In genomic region chr11:116994095-116994582, GRCm38 (mm10) we compare ENCODE assay signal across 8 mouse cellular contexts.
DNase-seq lines count a peak whose midpoint lies in the region; ATAC-seq and TF ChIP-seq lines count a peak whose summit lies in the region.

No protein-coding gene starts in this region.

- ATAC-seq in forebrain, embryonic 16.5 days: peak; percentile 31

- H3K9me3 ChIP-seq in forebrain, embryonic 16.5 days (ENCODE audit: control insufficient read depth, low read length): no peaks in the 10 kb centered on the region

- peak overlapping the region; percentile 55 for H3K4me2 ChIP-seq in forebrain, embryonic 16.5 days (ENCODE audit: low read length)

- no peak for DNase-seq in gastrocnemius, adult 2 months
- DNase-seq in gastrocnemius, postnatal 25 days: no peak
- peak; percentile 76 for DNase-seq in brain, embryonic 14.5 days (ENCODE audit: low read depth)
- DNase-seq in kidney, adult 9 months: peak; percentile 37
- peak; percentile 41 for DNase-seq in lung, postnatal 10 days
- peak; percentile 49 for DNase-seq in retina, postnatal 7 days (ENCODE audit: low read depth, low spot score)
- DNase-seq in urinary bladder, postnatal 25 days (ENCODE audit: low spot score): no peak

- peaks cover 15% of the 10 kb centered on the region for H3K4me1 ChIP-seq in forebrain, embryonic 16.5 days (replicated peaks; ENCODE audit: control insufficient read depth, insufficient read depth, low read length)

- no peaks in the 10 kb centered on the region for H3K36me3 ChIP-seq in forebrain, embryonic 16.5 days (ENCODE audit: control insufficient read depth, insufficient read depth)

- no peak overlapping the region for H3K27ac ChIP-seq in gastrocnemius, adult 2 months
- no peak overlapping the region for H3K27ac ChIP-seq in forebrain, embryonic 16.5 days (ENCODE audit: low read length)

- peak; percentile 75 for TF ChIP-seq CTCF in gastrocnemius, adult 2 months (IDR thresholded peaks at IDR 0.05)
- peak; percentile 80 for TF ChIP-seq CTCF in brain, embryonic 14.5 days (IDR thresholded peaks at IDR 0.05; ENCODE audit: borderline replicate concordance, extremely low read depth, insufficient read depth, insufficient read length)

- no peak for TF ChIP-seq POLR2A in brain, embryonic 14.5 days (IDR thresholded peaks at IDR 0.05; ENCODE audit: borderline replicate concordance, extremely low read depth, insufficient read depth, insufficient read length, poor library complexity, severe bottlenecking)

- intact Hi-C loops in gastrocnemius, adult 2 months (cut with DNase I): loop anchor here (2.0 kb wide), 1 partner anchor 75 kb away; the partner anchor contains the start of gene Mgat5b

- H3K27me3 ChIP-seq in forebrain, embryonic 16.5 days (replicated peaks; ENCODE audit: control insufficient read depth, insufficient read depth, low read length): no peaks in the 10 kb centered on the region

- H3K9ac ChIP-seq in forebrain, embryonic 16.5 days (replicated peaks; ENCODE audit: low read depth, low read length): peak overlapping the region; percentile 6

- no peak overlapping the region for H3K4me3 ChIP-seq in gastrocnemius, adult 2 months
- H3K4me3 ChIP-seq in forebrain, embryonic 16.5 days (replicated peaks; ENCODE audit: low read length): peak overlapping the region; percentile 28

- WGBS in forebrain, embryonic 16.5 days: 2% methylated on average over 18 of the region's 18 CpGs

Comparison
In these comparisons a context has a peak if more than half of its experiments do, and no peak if none do; other contexts are left out.
1. DNase-seq: peak in brain, embryonic 14.5 days (single experiment), kidney, adult 9 months (single experiment), lung, postnatal 10 days (single experiment) and retina, postnatal 7 days (single experiment); none in gastrocnemius, adult 2 months (single experiment), gastrocnemius, postnatal 25 days (single experiment) and urinary bladder, postnatal 25 days (single experiment).